Mouse (Mus musculus) ES-E14 (cell line): ENCODE measurements around the gene Prrt4. TPM values are rescaled to one million over a fixed set of nuclear protein-coding genes. Genes with fewer than 3 reads are reported as not detected.

ENCODE experiments used
- DNase-seq: peaks from one replicate; pipeline ENCODE4 v3.0.0-alpha.2; 2013; ENCODE audit warnings: low read depth, low spot score
- H3K27ac ChIP-seq: 2 replicates; pipeline ENCODE4 v1.5.1; 2012; ENCODE audit warnings: low read depth, mild to moderate bottlenecking, low read length, moderate library complexity, mixed read lengths; ENCODE audit not compliant: poor library complexity, insufficient read depth, severe bottlenecking
- H3K36me3 ChIP-seq: 2 replicates; pipeline ENCODE4 v1.6.1; 2012; ENCODE audit warnings: mild to moderate bottlenecking, low read length, moderate library complexity, mixed read lengths; ENCODE audit not compliant: control insufficient read depth, poor library complexity, insufficient read depth, severe bottlenecking
- H3K4me1 ChIP-seq, 2 experiments: fragments of 150-350 bp in 1 of 2; sonication (generic) in 1 of 2; 2 replicates each; pipeline ENCODE4 v1.6.1; 2012; ENCODE audit warnings: low read length in 2 of 2, mild to moderate bottlenecking in 1 of 2, mixed read lengths in 1 of 2; ENCODE audit not compliant: control insufficient read depth in 2 of 2, insufficient read depth in 2 of 2, poor library complexity in 1 of 2
- H3K4me3 ChIP-seq, 2 experiments: fragments of 150-350 bp in 1 of 2; sonication (generic) in 1 of 2; 2 replicates each; pipeline ENCODE4 v1.5.1; 2012; ENCODE audit warnings: low read length in 2 of 2, low read depth in 1 of 2, mild to moderate bottlenecking in 1 of 2, mixed read lengths in 1 of 2; ENCODE audit not compliant: insufficient read depth in 1 of 2, poor library complexity in 1 of 2, severe bottlenecking in 1 of 2
- H3K9ac ChIP-seq: 2 replicates; pipeline ENCODE4 v1.6.1; 2012; ENCODE audit warnings: low read depth, mild to moderate bottlenecking, low read length, mixed read lengths; ENCODE audit not compliant: poor library complexity, insufficient read depth, severe bottlenecking
- H3K9me3 ChIP-seq: fragments of 150-350 bp; sonication (generic); 2 replicates; pipeline ENCODE4 v1.6.1; 2012; ENCODE audit warnings: low read depth, mild to moderate bottlenecking, low read length; ENCODE audit not compliant: control insufficient read depth, insufficient read depth
- CHD2 ChIP-seq: IDR thresholded peaks from 2 replicates; pipeline ENCODE4 v1.6.1; 2014; ENCODE audit warnings: mild to moderate bottlenecking, low read depth, low read length, inconsistent platforms
- HCFC1 ChIP-seq: IDR thresholded peaks from 2 replicates; pipeline ENCODE4 v1.6.1; 2012; ENCODE audit warnings: low read length, inconsistent platforms, borderline replicate concordance; ENCODE audit not compliant: insufficient read depth
- MAFK ChIP-seq: IDR thresholded peaks from 2 replicates; pipeline ENCODE4 v1.6.1; 2014; ENCODE audit warnings: mild to moderate bottlenecking, low read depth, low read length, inconsistent platforms; ENCODE audit not compliant: insufficient read depth
- ZC3H11A ChIP-seq: IDR thresholded peaks from 2 replicates; pipeline ENCODE4 v1.6.1; 2012; ENCODE audit warnings: low read depth, mild to moderate bottlenecking, inconsistent platforms, low read length, borderline replicate concordance
- ZNF384 ChIP-seq: IDR thresholded peaks from 2 replicates; pipeline ENCODE4 v1.6.1; 2012; ENCODE audit warnings: low read depth, low read length, inconsistent platforms
- in situ Hi-C, 2 experiments: fragments of 600-800 bp; cut with MboI; formaldehyde crosslinking; loops; one replicate each; pipeline ENCODE4 v1.15.1; 2025; ENCODE audit warnings: low sequenced_read_pairs in 2 of 2, inconsistent platforms in 1 of 2; ENCODE audit not compliant: unreplicated experiment in 2 of 2
- total RNA-seq: library from RNA; depleted of rRNA; stranded (reverse); fragments of 300-350 nt; gene quantifications from 2 replicates; pipeline ENCODE4 v1.2.3, GENCODE M21; 2012; rRNA removed

The Prrt4 gene
- total RNA-seq, 1 experiment = 0.40 TPM

DNA sequence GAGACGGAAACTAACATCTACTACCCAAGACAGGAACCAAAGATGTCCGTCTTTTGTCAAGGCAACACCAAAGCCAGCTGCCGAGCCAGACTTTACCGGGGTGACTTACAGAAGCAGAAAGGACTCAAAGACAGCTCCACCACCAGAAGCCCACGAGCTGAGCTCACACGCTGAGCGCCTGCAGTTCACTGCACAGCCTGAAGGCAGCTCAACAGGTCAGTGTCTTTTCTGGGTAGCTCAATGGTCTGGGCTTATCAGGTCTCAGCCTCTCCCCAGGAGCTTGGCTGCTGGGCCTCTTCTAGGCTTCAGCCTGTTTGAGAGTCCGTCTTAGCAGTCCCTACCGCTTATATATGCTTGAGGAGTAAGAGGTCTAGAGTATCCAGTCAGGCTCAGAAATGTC, 46.3 kb downstream of the Prrt4 start:
- H3K27ac ChIP-seq = no peak overlapping the region
- no peak overlapping the region for H3K9ac ChIP-seq
- H3K4me3 ChIP-seq = no peak overlapping the region
- no peaks in the 10 kb centered on the region for H3K9me3 ChIP-seq
- H3K36me3 ChIP-seq = peaks cover 39% of the 10 kb centered on the region
- in situ Hi-C loops = no loop called here
- peaks cover 0 to 3% of the 10 kb centered on the region in 2 experiments; a peak in 2 of 4 replicates for H3K4me1 ChIP-seq
- no peak for TF ChIP-seq MAFK
- DNase-seq = no peak

DNA sequence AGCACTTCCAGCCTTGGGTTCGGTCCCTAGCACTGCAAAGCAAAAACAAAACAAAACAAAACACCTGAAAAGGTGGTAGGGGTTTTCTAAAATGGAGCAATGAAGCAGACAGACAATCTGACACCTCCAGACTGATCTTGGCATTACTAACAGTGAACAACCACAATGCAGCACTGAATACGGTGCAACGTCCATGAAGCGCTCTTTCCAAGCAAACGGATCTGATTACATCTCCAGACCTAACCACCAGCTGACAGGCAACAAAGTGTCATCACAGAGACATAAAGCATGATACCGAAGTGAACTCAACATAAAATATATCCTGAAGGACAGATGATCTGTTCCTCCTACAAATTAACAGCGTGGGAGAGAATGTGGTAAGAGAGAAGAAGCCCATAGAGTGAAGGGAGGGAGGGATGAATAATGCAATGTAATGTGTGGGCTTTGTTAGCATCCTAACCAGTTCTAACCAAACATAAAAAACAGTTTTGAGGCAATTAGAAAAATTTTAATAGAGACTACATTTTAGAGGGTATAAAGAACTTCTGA, 52.4 kb downstream of the Prrt4 start:
- Histone ChIP-seq H3K9ac (no peak overlapping the region), H3K27ac (no peak overlapping the region), H3K4me1 (peaks cover 3% of the 10 kb centered on the region in 2 experiments; a peak in 3 of 4 replicates), H3K9me3 (no peaks in the 10 kb centered on the region), H3K4me3 (no peak overlapping the region), H3K36me3 (peaks cover 27% of the 10 kb centered on the region)
- no peak for DNase-seq
- in situ Hi-C loops = no loop called here
- TF ChIP-seq MAFK (no peak), ZNF384 (no peak), CHD2 (no peak), HCFC1 (no peak), ZC3H11A (no peak)

DNA sequence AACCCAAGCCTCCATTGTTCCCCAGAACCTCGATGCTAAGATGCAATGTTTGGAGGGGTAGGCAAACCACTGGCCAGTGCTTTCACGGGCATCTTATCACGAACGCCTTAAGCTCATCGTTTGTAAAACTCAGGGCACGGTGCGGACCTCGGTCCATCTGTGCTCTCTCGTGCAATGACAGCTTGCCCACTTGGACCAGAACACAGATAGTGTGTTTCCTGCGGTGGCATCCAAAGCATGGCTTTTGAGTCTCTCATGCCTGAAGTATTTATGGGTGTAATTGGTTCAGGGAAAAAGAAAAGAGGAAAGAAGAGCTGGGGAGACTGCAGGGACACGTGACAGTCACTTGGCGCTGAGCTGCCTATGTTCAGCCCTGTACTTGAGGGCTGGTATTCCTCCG, 59.4 kb downstream of the Prrt4 start:
- Histone ChIP-seq H3K4me3 (no peak overlapping the region), H3K36me3 (peaks cover 2% of the 10 kb centered on the region; the same call in 1 of the 2 replicates), H3K9me3 (no peaks in the 10 kb centered on the region), H3K9ac (no peak overlapping the region), H3K27ac (no peak overlapping the region), H3K4me1 (peaks cover 8 to 13% of the 10 kb centered on the region in 2 experiments)
- in situ Hi-C loops = no loop called here
- TF ChIP-seq HCFC1 (no peak), CHD2 (no peak), ZNF384 (no peak), ZC3H11A (no peak), MAFK (no peak)
- no peak for DNase-seq

Other genes starting within 250 kb of the Prrt4 start
- gene Lep, start 119.4 kb downstream of the Prrt4 start, total RNA-seq = not detected in 2 replicates
- 50.9 and 58.1 TPM in 2 replicates for gene Rbm28, start 14.6 kb downstream of the Prrt4 start, total RNA-seq
- 24.9 and 29.7 TPM in 2 replicates for gene Impdh1, start 36.8 kb upstream of the Prrt4 start, total RNA-seq
- gene Hilpda, start 92.9 kb upstream of the Prrt4 start, total RNA-seq = 36.9 and 38.9 TPM in 2 replicates
- gene Fam71f2, start 100.0 kb upstream of the Prrt4 start, total RNA-seq = 0.42 and 0.58 TPM in 2 replicates
- 0.21 and 0.80 TPM in 2 replicates for gene Fam71f1, start 139.6 kb upstream of the Prrt4 start, total RNA-seq
- gene Calu, start 168.5 kb upstream of the Prrt4 start, total RNA-seq = 321 and 408 TPM in 2 replicates
- gene Opn1sw, start 208.9 kb upstream of the Prrt4 start, total RNA-seq = 0.11 and 0.13 TPM in 2 replicates
- gene Ccdc136, start 216.7 kb upstream of the Prrt4 start, total RNA-seq = 10.5 and 18.2 TPM in 2 replicates